Mouse (Mus musculus): Measurements from ENCODE around the gene Plin5. TPM values are rescaled to one million over a fixed set of nuclear protein-coding genes. Genes with fewer than 3 reads are reported as not detected.

Gene Plin5
- polyA plus RNA-seq, 1 experiment from 2014 or later: 0.31 TPM

- Histone ChIP-seq H3K9ac (replicated peaks; ENCODE audit: low read length) (no peak overlapping the region), H3K9me3 (replicated peaks; ENCODE audit: control insufficient read depth, low read length) (no peaks in the 10 kb centered on the region), H3K36me3 (replicated peaks; ENCODE audit: control insufficient read depth, insufficient read depth, low read depth, low read length) (no peaks in the 10 kb centered on the region), H3K27me3 (ENCODE audit: control insufficient read depth, insufficient read depth, low read length) (no peaks in the 10 kb centered on the region; the same call in 1 of the 2 replicates), H3K4me3 (ENCODE audit: low read depth, low read length) (no peak overlapping the region), H3K4me2 (ENCODE audit: low read depth, low read length) (no peak overlapping the region), H3K4me1 (ENCODE audit: control insufficient read depth, insufficient read depth, low read length) (0 out of 2 replicates have a peak, but pooled peaks cover 3% of the 10 kb centered on the region), H3K27ac (replicated peaks; ENCODE audit: low read depth, low read length) (no peak overlapping the region)
- no peak for ATAC-seq (replicated peaks; ENCODE audit: insufficient number of reproducible peaks, low FRiP score, low TSS enrichment, low read depth)
- DNase-seq (ENCODE audit: low spot score): no peak
- 91% methylated on average over 10 of the region's 10 CpGs for WGBS
Measured at GRCm38 (mm10) chr17:56131136-56131535, 13.7 kb upstream of the Plin5 start.

GRCm38 (mm10) chr17:56128246-56128645 is 10.8 kb upstream of the Plin5 start:
- no peaks in the 10 kb centered on the region for H3K36me3 ChIP-seq (replicated peaks; ENCODE audit: control insufficient read depth, insufficient read depth, low read depth, low read length)
- no peaks in the 10 kb centered on the region; the same call in 1 of the 2 replicates for H3K9me3 ChIP-seq (replicated peaks; ENCODE audit: control insufficient read depth, low read length)
- peaks cover 15% of the 10 kb centered on the region for H3K27me3 ChIP-seq (ENCODE audit: control insufficient read depth, insufficient read depth, low read length)
- H3K4me1 ChIP-seq (ENCODE audit: control insufficient read depth, insufficient read depth, low read length): peaks cover 5% of the 10 kb centered on the region; the same call in 1 of the 2 replicates
- no peak overlapping the region for H3K4me2 ChIP-seq (ENCODE audit: low read depth, low read length)
- no peak overlapping the region for H3K9ac ChIP-seq (replicated peaks; ENCODE audit: low read length)
- no peak for DNase-seq (ENCODE audit: low spot score)
- WGBS: 87% methylated on average over 15 of the region's 15 CpGs
- ATAC-seq (replicated peaks; ENCODE audit: insufficient number of reproducible peaks, low FRiP score, low TSS enrichment, low read depth): no peak
- H3K4me3 ChIP-seq (ENCODE audit: low read depth, low read length): no peak overlapping the region
- no peak overlapping the region for H3K27ac ChIP-seq (replicated peaks; ENCODE audit: low read depth, low read length)

- Histone ChIP-seq H3K36me3 (replicated peaks; ENCODE audit: control insufficient read depth, insufficient read depth, low read depth, low read length) (no peaks in the 10 kb centered on the region), H3K4me2 (ENCODE audit: low read depth, low read length) (no peak overlapping the region), H3K27me3 (ENCODE audit: control insufficient read depth, insufficient read depth, low read length) (peaks cover 28% of the 10 kb centered on the region), H3K4me3 (ENCODE audit: low read depth, low read length) (no peak overlapping the region), H3K9me3 (replicated peaks; ENCODE audit: control insufficient read depth, low read length) (peaks cover 4% of the 10 kb centered on the region), H3K4me1 (ENCODE audit: control insufficient read depth, insufficient read depth, low read length) (peaks cover 5% of the 10 kb centered on the region; the same call in 1 of the 2 replicates), H3K9ac (replicated peaks; ENCODE audit: low read length) (no peak overlapping the region), H3K27ac (replicated peaks; ENCODE audit: low read depth, low read length) (no peak overlapping the region)
- no peak for ATAC-seq (replicated peaks; ENCODE audit: insufficient number of reproducible peaks, low FRiP score, low TSS enrichment, low read depth)
- 70% methylated on average over 11 of the region's 11 CpGs for WGBS
- DNase-seq (ENCODE audit: low spot score): no peak
Measured at GRCm38 (mm10) chr17:56126175-56126574, 8.8 kb upstream of the Plin5 start.

GRCm38 (mm10) chr17:56125276-56125630 is 7.9 kb upstream of the Plin5 start:
- Histone ChIP-seq H3K4me2 (ENCODE audit: low read depth, low read length) (no peak overlapping the region), H3K36me3 (replicated peaks; ENCODE audit: control insufficient read depth, insufficient read depth, low read depth, low read length) (no peaks in the 10 kb centered on the region), H3K9me3 (replicated peaks; ENCODE audit: control insufficient read depth, low read length) (peaks cover 4% of the 10 kb centered on the region), H3K4me3 (ENCODE audit: low read depth, low read length) (no peak overlapping the region), H3K4me1 (ENCODE audit: control insufficient read depth, insufficient read depth, low read length) (peaks cover 5% of the 10 kb centered on the region; the same call in 1 of the 2 replicates), H3K27ac (replicated peaks; ENCODE audit: low read depth, low read length) (no peak overlapping the region), H3K9ac (replicated peaks; ENCODE audit: low read length) (no peak overlapping the region), H3K27me3 (ENCODE audit: control insufficient read depth, insufficient read depth, low read length) (peaks cover 37% of the 10 kb centered on the region)
- no peak for DNase-seq (ENCODE audit: low spot score)
- WGBS: 86% methylated on average over 4 of the region's 4 CpGs
- no peak for ATAC-seq (replicated peaks; ENCODE audit: insufficient number of reproducible peaks, low FRiP score, low TSS enrichment, low read depth)

GRCm38 (mm10) chr17:56124377-56125275 is 7.2 kb upstream of the Plin5 start:
- peak overlapping the region; percentile 76 for H3K4me2 ChIP-seq (ENCODE audit: low read depth, low read length)
- H3K4me3 ChIP-seq (ENCODE audit: low read depth, low read length): peak overlapping the region; percentile 38
- WGBS: 5% methylated on average over 59 of the region's 59 CpGs
- no peak overlapping the region for H3K27ac ChIP-seq (replicated peaks; ENCODE audit: low read depth, low read length)
- H3K36me3 ChIP-seq (replicated peaks; ENCODE audit: control insufficient read depth, insufficient read depth, low read depth, low read length): no peaks in the 10 kb centered on the region
- peaks cover 8% of the 10 kb centered on the region; the same call in 1 of the 2 replicates for H3K4me1 ChIP-seq (ENCODE audit: control insufficient read depth, insufficient read depth, low read length)
- peaks cover 43% of the 10 kb centered on the region for H3K27me3 ChIP-seq (ENCODE audit: control insufficient read depth, insufficient read depth, low read length)
- H3K9ac ChIP-seq (replicated peaks; ENCODE audit: low read length): peak overlapping the region; percentile 64
- peaks cover 4% of the 10 kb centered on the region for H3K9me3 ChIP-seq (replicated peaks; ENCODE audit: control insufficient read depth, low read length)
- ATAC-seq (replicated peaks; ENCODE audit: insufficient number of reproducible peaks, low FRiP score, low TSS enrichment, low read depth): no peak
- peak; percentile 74 for DNase-seq (ENCODE audit: low spot score)

- Histone ChIP-seq H3K27ac (replicated peaks; ENCODE audit: low read depth, low read length) (no peak overlapping the region), H3K9me3 (replicated peaks; ENCODE audit: control insufficient read depth, low read length) (peaks cover 4% of the 10 kb centered on the region), H3K4me2 (ENCODE audit: low read depth, low read length) (peak overlapping the region; percentile 76), H3K36me3 (replicated peaks; ENCODE audit: control insufficient read depth, insufficient read depth, low read depth, low read length) (no peaks in the 10 kb centered on the region), H3K4me3 (ENCODE audit: low read depth, low read length) (peak overlapping the region; percentile 38), H3K27me3 (ENCODE audit: control insufficient read depth, insufficient read depth, low read length) (peaks cover 51% of the 10 kb centered on the region), H3K9ac (replicated peaks; ENCODE audit: low read length) (peak overlapping the region; percentile 64; the same call in 1 of the 2 replicates), H3K4me1 (ENCODE audit: control insufficient read depth, insufficient read depth, low read length) (peaks cover 8% of the 10 kb centered on the region; the same call in 1 of the 2 replicates)
- 40% methylated on average over 55 of the region's 59 CpGs for WGBS
- ATAC-seq (replicated peaks; ENCODE audit: insufficient number of reproducible peaks, low FRiP score, low TSS enrichment, low read depth) (no peak), DNase-seq (ENCODE audit: low spot score) (no peak)
Measured at GRCm38 (mm10) chr17:56123681-56124340, 6.4 kb upstream of the Plin5 start.

GRCm38 (mm10) chr17:56123161-56123560 is 5.8 kb upstream of the Plin5 start:
- Histone ChIP-seq H3K9ac (replicated peaks; ENCODE audit: low read length) (no peak overlapping the region), H3K4me2 (ENCODE audit: low read depth, low read length) (no peak overlapping the region), H3K36me3 (replicated peaks; ENCODE audit: control insufficient read depth, insufficient read depth, low read depth, low read length) (no peaks in the 10 kb centered on the region), H3K4me1 (ENCODE audit: control insufficient read depth, insufficient read depth, low read length) (peaks cover 8% of the 10 kb centered on the region; the same call in 1 of the 2 replicates), H3K9me3 (replicated peaks; ENCODE audit: control insufficient read depth, low read length) (peaks cover 4% of the 10 kb centered on the region), H3K27me3 (ENCODE audit: control insufficient read depth, insufficient read depth, low read length) (peaks cover 56% of the 10 kb centered on the region), H3K4me3 (ENCODE audit: low read depth, low read length) (no peak overlapping the region), H3K27ac (replicated peaks; ENCODE audit: low read depth, low read length) (no peak overlapping the region)
- WGBS: 89% methylated on average over 12 of the region's 12 CpGs
- no peak for ATAC-seq (replicated peaks; ENCODE audit: insufficient number of reproducible peaks, low FRiP score, low TSS enrichment, low read depth)
- no peak for DNase-seq (ENCODE audit: low spot score)

- peaks cover 56% of the 10 kb centered on the region for H3K27me3 ChIP-seq (ENCODE audit: control insufficient read depth, insufficient read depth, low read length)
- H3K4me3 ChIP-seq (ENCODE audit: low read depth, low read length): no peak within 1 kb of the TSS
- no peak within 1 kb of the TSS for H3K9ac ChIP-seq (replicated peaks; ENCODE audit: low read length)
- DNase-seq (ENCODE audit: low spot score) (no peak), ATAC-seq (replicated peaks; ENCODE audit: insufficient number of reproducible peaks, low FRiP score, low TSS enrichment, low read depth) (no peak)
- WGBS: 66% methylated on average over 2 of the region's 2 CpGs
- peaks cover 8% of the 10 kb centered on the region; the same call in 1 of the 2 replicates for H3K4me1 ChIP-seq (ENCODE audit: control insufficient read depth, insufficient read depth, low read length)
- H3K9me3 ChIP-seq (replicated peaks; ENCODE audit: control insufficient read depth, low read length): peaks cover 4% of the 10 kb centered on the region
- no peak within 1 kb of the TSS for H3K4me2 ChIP-seq (ENCODE audit: low read depth, low read length)
- H3K27ac ChIP-seq (replicated peaks; ENCODE audit: low read depth, low read length): no peak within 1 kb of the TSS
- H3K36me3 ChIP-seq (replicated peaks; ENCODE audit: control insufficient read depth, insufficient read depth, low read depth, low read length): no peaks in the 10 kb centered on the region
Measured at GRCm38 (mm10) chr17:56121826-56122225, 4.4 kb upstream of the Plin5 start, which contains the start of gene Lrg1. Gene Lrg1, minus strand, starts transcription at chr17:56122001.
